Mouse (Mus musculus) kidney, adult 10 weeks (tissue): ENCODE results near the gene Atg16l1. TPM values are rescaled to one million over a fixed set of nuclear protein-coding genes. Genes with fewer than 3 reads are reported as not detected.

ENCODE experiments used
- polyA plus RNA-seq: library from polyadenylated mRNA; stranded (reverse); fragments of 350-450 nt; fragmentation: Illumina TruSeq; extraction: RNeasy Lipid Tissue Mini Kit (QIAGEN cat#74804); gene quantifications from one replicate; pipeline ENCODE4 v1.2.3, GENCODE M21; 2014; ENCODE audit warnings: low read depth, low replicate concordance

The Atg16l1 gene
- polyA plus RNA-seq: 13.3 TPM

DNA sequence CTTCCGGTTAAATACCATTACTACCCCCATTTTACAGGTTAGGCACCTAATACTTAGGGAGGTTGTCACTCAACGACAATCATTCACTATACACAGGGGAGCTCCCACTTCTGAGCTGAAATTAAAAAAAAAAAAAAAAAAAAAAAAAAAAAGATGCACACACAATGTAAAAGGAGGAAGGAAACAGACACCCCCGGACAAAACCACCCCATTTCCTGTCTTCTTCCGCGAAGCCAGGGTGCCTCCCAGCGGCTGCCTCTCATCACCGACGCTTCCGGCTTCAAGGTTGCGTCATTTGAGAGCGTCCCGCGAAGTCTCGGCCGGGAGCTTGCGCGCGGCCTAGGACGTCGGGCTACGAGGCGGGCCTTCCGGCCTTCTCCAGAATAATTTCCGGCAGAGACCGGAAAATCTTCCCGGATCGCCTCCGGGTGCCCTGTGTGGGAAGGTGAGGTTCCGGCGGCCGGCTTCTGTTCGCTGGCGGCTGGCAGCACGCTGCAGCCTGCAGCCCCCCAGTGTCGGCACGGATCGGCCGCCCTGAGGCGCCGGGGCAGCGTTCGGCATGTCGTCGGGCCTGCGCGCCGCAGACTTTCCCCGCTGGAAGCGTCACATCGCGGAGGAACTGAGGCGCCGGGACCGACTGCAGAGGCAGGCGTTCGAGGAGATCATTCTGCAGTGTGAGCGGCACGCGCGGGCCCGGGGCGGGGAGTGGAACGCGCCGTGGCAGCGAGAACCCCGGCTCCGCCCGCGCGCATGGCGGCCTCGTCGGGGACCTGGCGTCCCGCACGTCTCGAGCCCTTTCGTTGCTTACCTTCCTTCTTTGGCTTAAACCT, at the start of gene Atg16l1:
Gene Atg16l1, plus strand, starts transcription at position 230 of the 830 bp plus-strand sequence.

GRCm38 (mm10) chr1:87803576-87803975, 47.9 kb downstream of the Atg16l1 start, which contains the start of gene Sag:
Sag (plus strand) TSS chr1:87803680.

Other genes starting within 250 kb of the Atg16l1 start
- gene Neu2, start 246.0 kb upstream of the Atg16l1 start, polyA plus RNA-seq: 3.0 TPM
- gene Ngef, start 182.0 kb upstream of the Atg16l1 start, polyA plus RNA-seq: 1.8 TPM
- 1.0 TPM for gene Inpp5d, start 135.6 kb upstream of the Atg16l1 start, polyA plus RNA-seq
- not detected for gene Sag, start 47.8 kb downstream of the Atg16l1 start, polyA plus RNA-seq
- gene Dgkd, start 97.4 kb downstream of the Atg16l1 start, polyA plus RNA-seq: 45.4 TPM